In genomic region chr7:128779305-128779704, GRCm38 (mm10) we compare ENCODE assay signal across 1 mouse cellular context.
TF ChIP-seq lines count a peak whose summit lies in the region.

No protein-coding gene starts in this region.

TF ChIP-seq in CH12.LX, 34 proteins besides CTCF, POLR2A, EP300 and RAD21 (continued from another document):
- TF ChIP-seq GABPA (IDR thresholded peaks at IDR 0.05; ENCODE audit: insufficient replicate concordance, low read depth, low read length) (no peak), ZC3H11A (IDR thresholded peaks at IDR 0.05; ENCODE audit: low read depth, low read length) (no peak), MAX (IDR thresholded peaks at IDR 0.05; ENCODE audit: low read length) (peak; percentile 91), SMC3 (IDR thresholded peaks at IDR 0.05; ENCODE audit: low read depth, low read length) (peak; percentile 53), ZKSCAN1 (IDR thresholded peaks at IDR 0.05; ENCODE audit: borderline replicate concordance, low read depth, low read length) (no peak), TBP (conservative IDR thresholded peaks at IDR 0.05; ENCODE audit: low read depth, low read length) (no peak), ZNF384 (IDR thresholded peaks at IDR 0.05; ENCODE audit: low read depth, low read length) (no peak)
